Mouse (Mus musculus): Measurements from ENCODE around the gene Serpina12. TPM values are rescaled to one million over a fixed set of nuclear protein-coding genes. Genes with fewer than 3 reads are reported as not detected.

Gene Serpina12
- not detected in 2 replicates for polyA plus RNA-seq (2012; ENCODE audit: insufficient read depth, insufficient read length, missing spikeins)

- peaks cover 8% of the 10 kb centered on the region for H3K4me1 ChIP-seq (ENCODE audit: control insufficient read depth, insufficient read depth, insufficient read length, low read length)
- no peak within 1 kb of the TSS for H3K27ac ChIP-seq (replicated peaks; ENCODE audit: low read depth, low read length)
Measured at GRCm38 (mm10) chr12:104044343-104044742, at the start of gene Serpina12. TSS of gene Serpina12 (minus strand) at chr12:104044443.

GRCm38 (mm10) chr12:104091303-104091702 is 47.1 kb upstream of the Serpina12 start:
- Histone ChIP-seq H3K4me3 (ENCODE audit: insufficient read depth, low read depth, low read length) (no peak overlapping the region), H3K27ac (replicated peaks; ENCODE audit: low read depth, low read length) (no peak overlapping the region), H3K4me1 (ENCODE audit: control insufficient read depth, insufficient read depth, insufficient read length, low read length) (no peaks in the 10 kb centered on the region)

More at GRCm38 (mm10) chr12:104044343-104044742, at the start of gene Serpina12:
- H3K4me3 ChIP-seq (ENCODE audit: insufficient read depth, low read depth, low read length) = no peak within 1 kb of the TSS

GRCm38 (mm10) chr12:104090119-104090518 is 45.9 kb upstream of the Serpina12 start:
- H3K4me3 ChIP-seq (ENCODE audit: insufficient read depth, low read depth, low read length) = no peak overlapping the region
- no peaks in the 10 kb centered on the region for H3K4me1 ChIP-seq (ENCODE audit: control insufficient read depth, insufficient read depth, insufficient read length, low read length)
- no peak overlapping the region for H3K27ac ChIP-seq (replicated peaks; ENCODE audit: low read depth, low read length)

GRCm38 (mm10) chr12:104072286-104072685 is 28.0 kb upstream of the Serpina12 start:
- Histone ChIP-seq H3K4me1 (ENCODE audit: control insufficient read depth, insufficient read depth, insufficient read length, low read length) (no peaks in the 10 kb centered on the region), H3K4me3 (ENCODE audit: insufficient read depth, low read depth, low read length) (no peak overlapping the region), H3K27ac (replicated peaks; ENCODE audit: low read depth, low read length) (no peak overlapping the region)

GRCm38 (mm10) chr12:104071708-104072107 is 27.5 kb upstream of the Serpina12 start:
- Histone ChIP-seq H3K4me1 (ENCODE audit: control insufficient read depth, insufficient read depth, insufficient read length, low read length) (no peaks in the 10 kb centered on the region), H3K4me3 (ENCODE audit: insufficient read depth, low read depth, low read length) (no peak overlapping the region), H3K27ac (replicated peaks; ENCODE audit: low read depth, low read length) (no peak overlapping the region)

- H3K27ac ChIP-seq (replicated peaks; ENCODE audit: low read depth, low read length) = no peak overlapping the region
Measured at GRCm38 (mm10) chr12:104069620-104070019, 25.4 kb upstream of the Serpina12 start.

GRCm38 (mm10) chr12:104067549-104067948 is 23.3 kb upstream of the Serpina12 start:
- Histone ChIP-seq H3K4me3 (ENCODE audit: insufficient read depth, low read depth, low read length) (peak overlapping the region; percentile 62), H3K27ac (replicated peaks; ENCODE audit: low read depth, low read length) (peak overlapping the region; percentile 63)

More at GRCm38 (mm10) chr12:104069620-104070019, 25.4 kb upstream of the Serpina12 start:
- no peak overlapping the region for H3K4me3 ChIP-seq (ENCODE audit: insufficient read depth, low read depth, low read length)
- H3K4me1 ChIP-seq (ENCODE audit: control insufficient read depth, insufficient read depth, insufficient read length, low read length) = no peaks in the 10 kb centered on the region

GRCm38 (mm10) chr12:104066241-104066640 is 22.0 kb upstream of the Serpina12 start:
- no peak overlapping the region for H3K4me3 ChIP-seq (ENCODE audit: insufficient read depth, low read depth, low read length)
- no peaks in the 10 kb centered on the region for H3K4me1 ChIP-seq (ENCODE audit: control insufficient read depth, insufficient read depth, insufficient read length, low read length)
- no peak overlapping the region for H3K27ac ChIP-seq (replicated peaks; ENCODE audit: low read depth, low read length)

More at GRCm38 (mm10) chr12:104067549-104067948, 23.3 kb upstream of the Serpina12 start:
- no peaks in the 10 kb centered on the region for H3K4me1 ChIP-seq (ENCODE audit: control insufficient read depth, insufficient read depth, insufficient read length, low read length)

- H3K4me1 ChIP-seq (ENCODE audit: control insufficient read depth, insufficient read depth, insufficient read length, low read length) = peaks cover under 1% of the 10 kb centered on the region; the same call in 1 of the 2 replicates
- H3K4me3 ChIP-seq (ENCODE audit: insufficient read depth, low read depth, low read length) = no peak overlapping the region
- no peak overlapping the region for H3K27ac ChIP-seq (replicated peaks; ENCODE audit: low read depth, low read length)
Measured at GRCm38 (mm10) chr12:104064996-104065395, 20.8 kb upstream of the Serpina12 start.

GRCm38 (mm10) chr12:104064532-104064931 is 20.3 kb upstream of the Serpina12 start:
- Histone ChIP-seq H3K27ac (replicated peaks; ENCODE audit: low read depth, low read length) (no peak overlapping the region), H3K4me3 (ENCODE audit: insufficient read depth, low read depth, low read length) (no peak overlapping the region), H3K4me1 (ENCODE audit: control insufficient read depth, insufficient read depth, insufficient read length, low read length) (peaks cover 4% of the 10 kb centered on the region; the same call in 1 of the 2 replicates)

GRCm38 (mm10) chr12:104061862-104062261 is 17.6 kb upstream of the Serpina12 start:
- H3K27ac ChIP-seq (replicated peaks; ENCODE audit: low read depth, low read length) = no peak overlapping the region
- no peak overlapping the region for H3K4me3 ChIP-seq (ENCODE audit: insufficient read depth, low read depth, low read length)
- peaks cover 4% of the 10 kb centered on the region; the same call in 1 of the 2 replicates for H3K4me1 ChIP-seq (ENCODE audit: control insufficient read depth, insufficient read depth, insufficient read length, low read length)

- Histone ChIP-seq H3K4me1 (ENCODE audit: control insufficient read depth, insufficient read depth, insufficient read length, low read length) (peaks cover 4% of the 10 kb centered on the region; the same call in 1 of the 2 replicates), H3K27ac (replicated peaks; ENCODE audit: low read depth, low read length) (no peak overlapping the region), H3K4me3 (ENCODE audit: insufficient read depth, low read depth, low read length) (no peak overlapping the region)
Measured at GRCm38 (mm10) chr12:104060126-104060525, 15.9 kb upstream of the Serpina12 start.

- H3K4me1 ChIP-seq (ENCODE audit: control insufficient read depth, insufficient read depth, insufficient read length, low read length) = peaks cover 4% of the 10 kb centered on the region; the same call in 1 of the 2 replicates
- H3K27ac ChIP-seq (replicated peaks; ENCODE audit: low read depth, low read length) = no peak overlapping the region
- no peak overlapping the region for H3K4me3 ChIP-seq (ENCODE audit: insufficient read depth, low read depth, low read length)
Measured at GRCm38 (mm10) chr12:104057531-104057930, 13.3 kb upstream of the Serpina12 start.

- Histone ChIP-seq H3K4me1 (ENCODE audit: control insufficient read depth, insufficient read depth, insufficient read length, low read length) (peaks cover 4% of the 10 kb centered on the region; the same call in 1 of the 2 replicates), H3K27ac (replicated peaks; ENCODE audit: low read depth, low read length) (no peak overlapping the region), H3K4me3 (ENCODE audit: insufficient read depth, low read depth, low read length) (no peak overlapping the region)
Measured at GRCm38 (mm10) chr12:104057050-104057449, 12.8 kb upstream of the Serpina12 start.

- Histone ChIP-seq H3K27ac (replicated peaks; ENCODE audit: low read depth, low read length) (no peak overlapping the region), H3K4me1 (ENCODE audit: control insufficient read depth, insufficient read depth, insufficient read length, low read length) (peaks cover 4% of the 10 kb centered on the region; the same call in 1 of the 2 replicates), H3K4me3 (ENCODE audit: insufficient read depth, low read depth, low read length) (no peak overlapping the region)
Measured at GRCm38 (mm10) chr12:104055755-104056154, 11.5 kb upstream of the Serpina12 start.

GRCm38 (mm10) chr12:104053995-104054394 is 9.8 kb upstream of the Serpina12 start:
- H3K27ac ChIP-seq (replicated peaks; ENCODE audit: low read depth, low read length) = no peak overlapping the region

More at GRCm38 (mm10) chr12:104053995-104054394, 9.8 kb upstream of the Serpina12 start:
- no peaks in the 10 kb centered on the region for H3K4me1 ChIP-seq (ENCODE audit: control insufficient read depth, insufficient read depth, insufficient read length, low read length)
- H3K4me3 ChIP-seq (ENCODE audit: insufficient read depth, low read depth, low read length) = no peak overlapping the region
